Mouse (Mus musculus) cerebellum, adult 8-10 months (tissue): ENCODE measurements around the gene Stmnd1.
A peak's percentile ranks its signal among the peaks of the same experiment; 100 is the strongest.
"Not testable (repeated sequence)": the region's sequence is repeated elsewhere in the genome, so short reads cannot be mapped to it uniquely, and the experiment has no call there.

ENCODE experiments used
- DNase-seq: peaks from one replicate; pipeline ENCODE4 v3.0.0; 2022

The Stmnd1 gene

GRCm38 (mm10) chr13:46273453-46274110, at the start of gene Stmnd1:
Gene Stmnd1, plus strand, starts transcription at chr13:46273721.
- DNase-seq = no peak

- DNase-seq = no peak
Observed at GRCm38 (mm10) chr13:46226956-46227355, 46.6 kb upstream of the Stmnd1 start.

- DNase-seq = no peak
Observed at GRCm38 (mm10) chr13:46227486-46227885, 46.0 kb upstream of the Stmnd1 start.

GRCm38 (mm10) chr13:46228750-46229149, 44.8 kb upstream of the Stmnd1 start:
- DNase-seq = not testable (repeated sequence)

GRCm38 (mm10) chr13:46231514-46232085, 41.9 kb upstream of the Stmnd1 start:
- no peak for DNase-seq

GRCm38 (mm10) chr13:46237723-46238349, 35.7 kb upstream of the Stmnd1 start:
- no peak for DNase-seq

- DNase-seq = no peak
Observed at GRCm38 (mm10) chr13:46238796-46239195, 34.7 kb upstream of the Stmnd1 start.

GRCm38 (mm10) chr13:46241391-46242188, 31.9 kb upstream of the Stmnd1 start:
- DNase-seq = no peak

- DNase-seq = no peak
Observed at GRCm38 (mm10) chr13:46253753-46254152, 19.8 kb upstream of the Stmnd1 start.

GRCm38 (mm10) chr13:46254171-46254570, 19.4 kb upstream of the Stmnd1 start:
- DNase-seq = no peak

GRCm38 (mm10) chr13:46255616-46256015, 17.9 kb upstream of the Stmnd1 start:
- DNase-seq = no peak

GRCm38 (mm10) chr13:46257847-46258246, 15.7 kb upstream of the Stmnd1 start:
- peak; percentile 18 for DNase-seq

GRCm38 (mm10) chr13:46259526-46259925, 14.0 kb upstream of the Stmnd1 start:
- DNase-seq = no peak

- no peak for DNase-seq
Observed at GRCm38 (mm10) chr13:46261244-46261643, 12.3 kb upstream of the Stmnd1 start.

- DNase-seq = no peak
Observed at GRCm38 (mm10) chr13:46267783-46268182, 5.7 kb upstream of the Stmnd1 start.

- no peak for DNase-seq
Observed at GRCm38 (mm10) chr13:46268341-46268740, 5.2 kb upstream of the Stmnd1 start.

GRCm38 (mm10) chr13:46268815-46269445, 4.6 kb upstream of the Stmnd1 start:
- DNase-seq = peak; percentile 5

GRCm38 (mm10) chr13:46272811-46273452, 589 bp upstream of the Stmnd1 start:
- DNase-seq = no peak

- no peak for DNase-seq
Observed at GRCm38 (mm10) chr13:46275701-46276100, 2.2 kb downstream of the Stmnd1 start.

GRCm38 (mm10) chr13:46282543-46282942, 9.0 kb downstream of the Stmnd1 start:
- DNase-seq = no peak

- DNase-seq = no peak
Observed at GRCm38 (mm10) chr13:46287801-46288200, 14.3 kb downstream of the Stmnd1 start.

GRCm38 (mm10) chr13:46288372-46288771, 14.9 kb downstream of the Stmnd1 start:
- no peak for DNase-seq
